Mouse (Mus musculus) c-Kit-positive CD71-positive TER-119-positive erythroid progenitor cells, embryonic 14.5 days (primary cell): ENCODE results near the gene Olfr1359.
A peak's percentile ranks its signal among the peaks of the same experiment; 100 is the strongest.
"Not testable (repeated sequence)": the region's sequence is repeated elsewhere in the genome, so short reads cannot be mapped to it uniquely, and the experiment has no call there.

Source experiments
- DNase-seq: peaks from one replicate; pipeline ENCODE4 v3.0.0-alpha.2; 2013; ENCODE audit warnings: low spot score

Olfr1359 gene

DNA sequence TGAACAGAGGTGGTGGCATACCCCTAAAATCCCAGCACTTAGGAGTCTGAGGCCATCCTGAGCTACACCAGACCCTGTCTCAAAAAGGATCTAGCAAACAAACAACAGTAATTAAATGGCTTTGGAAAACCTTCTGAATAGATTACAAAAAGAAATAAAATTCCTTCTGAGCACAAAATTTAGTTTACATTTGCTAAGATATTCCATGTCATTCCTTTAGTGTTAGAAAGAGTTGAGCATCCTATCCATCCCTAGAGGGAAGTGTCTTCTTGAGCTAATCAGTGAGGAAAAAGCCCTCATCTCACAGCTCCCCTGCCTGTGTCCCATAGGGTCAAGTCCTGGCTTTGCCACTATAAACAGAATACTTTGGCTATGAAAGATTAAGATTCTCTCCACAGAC is at the start of gene Olfr1359:
Gene Olfr1359, plus strand, starts transcription at position 301 of the 400 bp plus-strand sequence.
- no peak for DNase-seq

DNA sequence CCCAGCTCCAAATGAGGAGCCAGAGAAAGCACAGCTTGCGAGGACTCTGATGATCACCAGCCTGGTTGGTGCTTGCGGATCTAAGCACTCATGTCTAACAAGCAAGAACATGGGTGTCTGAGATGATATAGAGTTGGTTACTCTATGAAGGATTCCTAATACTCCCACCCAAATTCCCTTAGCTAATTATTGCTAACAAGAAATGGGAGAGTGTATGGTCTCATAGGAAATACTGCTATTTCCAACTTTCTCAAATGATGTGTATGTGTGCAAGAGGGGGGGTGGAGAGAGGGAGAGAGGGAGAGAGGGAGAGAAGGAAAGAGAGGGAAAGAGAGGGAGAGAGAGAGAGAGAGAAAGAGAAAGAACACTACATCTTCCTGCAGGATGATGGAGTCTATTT is 34.6 kb upstream of the Olfr1359 start, which contains the start of gene Olfr1361:
Gene Olfr1361, minus strand, starts transcription at position 101 of the 400 bp plus-strand sequence.
- no peak for DNase-seq

DNA sequence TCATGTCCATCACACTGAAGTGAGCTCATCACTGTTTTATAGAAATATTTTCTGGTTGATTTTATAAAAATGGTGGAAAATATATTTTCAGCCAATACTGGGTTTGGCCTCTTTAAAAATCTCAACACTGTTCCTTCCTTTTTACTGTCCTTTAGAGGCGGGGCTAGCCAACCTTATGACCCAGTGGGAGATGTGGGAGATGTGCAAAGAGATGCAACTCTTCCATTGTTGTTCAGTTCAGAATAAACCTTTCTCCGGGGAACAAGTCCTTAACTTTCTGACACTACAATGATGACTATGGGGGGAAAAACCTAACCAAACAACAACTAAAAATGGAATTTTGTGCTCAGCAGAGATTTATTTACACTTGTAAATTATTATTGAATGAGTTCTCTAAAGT is 20.6 kb upstream of the Olfr1359 start, which contains the start of gene Olfr1360:
Gene Olfr1360, minus strand, starts transcription at position 101 of the 400 bp plus-strand sequence.
- no peak for DNase-seq

DNA sequence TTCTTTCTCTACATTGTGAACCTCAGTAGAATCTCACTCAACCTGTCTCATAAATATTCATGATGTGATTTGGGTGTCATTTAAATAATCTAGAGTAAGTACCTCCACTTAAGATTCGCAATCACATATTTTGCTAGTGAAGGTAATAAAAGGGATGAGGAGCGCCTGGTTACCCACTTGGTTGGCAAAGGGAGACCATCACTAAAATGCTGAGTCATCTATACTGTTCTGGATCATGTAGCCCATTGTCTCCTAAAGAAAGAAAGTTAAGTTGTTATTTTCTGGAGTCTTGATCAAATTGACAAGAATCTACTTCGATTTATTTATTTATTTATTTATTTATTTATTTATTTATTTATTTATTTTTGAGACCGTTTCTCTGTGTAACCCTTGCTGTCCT is 8.8 kb downstream of the Olfr1359 start:
- no peak for DNase-seq

DNA sequence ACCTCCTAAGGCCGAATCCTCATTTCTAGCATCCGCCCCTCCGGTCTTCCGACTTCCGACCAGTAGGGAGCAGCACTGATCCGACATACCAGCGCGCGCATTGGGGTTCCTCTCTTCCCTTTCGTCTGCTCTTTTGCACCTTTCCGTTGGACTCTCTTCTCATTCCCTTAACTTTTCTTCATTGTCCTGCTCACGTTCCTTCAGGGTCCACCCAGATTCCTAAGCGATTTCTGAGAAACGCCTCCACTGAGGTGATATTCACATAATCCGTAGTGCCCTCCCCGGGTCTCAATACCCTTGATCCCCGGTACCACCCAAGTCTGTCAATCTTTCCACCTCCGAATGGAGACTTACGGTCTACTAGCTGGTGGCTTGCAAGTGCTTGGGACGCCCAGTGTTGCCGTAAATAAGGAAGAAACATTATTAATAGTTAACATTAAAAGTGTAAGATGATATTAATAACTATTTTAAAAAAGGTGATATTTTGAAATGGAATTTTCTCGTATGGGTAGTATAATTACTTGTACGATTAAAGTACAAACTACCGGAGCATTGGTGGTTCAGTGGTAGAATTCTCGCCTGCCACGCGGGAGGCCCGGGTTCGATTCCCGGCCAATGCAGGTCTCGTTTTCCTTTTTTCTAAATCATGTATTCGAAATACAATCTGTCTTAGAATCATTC is 12.3 kb downstream of the Olfr1359 start:
- peak; percentile 90 for DNase-seq

DNA sequence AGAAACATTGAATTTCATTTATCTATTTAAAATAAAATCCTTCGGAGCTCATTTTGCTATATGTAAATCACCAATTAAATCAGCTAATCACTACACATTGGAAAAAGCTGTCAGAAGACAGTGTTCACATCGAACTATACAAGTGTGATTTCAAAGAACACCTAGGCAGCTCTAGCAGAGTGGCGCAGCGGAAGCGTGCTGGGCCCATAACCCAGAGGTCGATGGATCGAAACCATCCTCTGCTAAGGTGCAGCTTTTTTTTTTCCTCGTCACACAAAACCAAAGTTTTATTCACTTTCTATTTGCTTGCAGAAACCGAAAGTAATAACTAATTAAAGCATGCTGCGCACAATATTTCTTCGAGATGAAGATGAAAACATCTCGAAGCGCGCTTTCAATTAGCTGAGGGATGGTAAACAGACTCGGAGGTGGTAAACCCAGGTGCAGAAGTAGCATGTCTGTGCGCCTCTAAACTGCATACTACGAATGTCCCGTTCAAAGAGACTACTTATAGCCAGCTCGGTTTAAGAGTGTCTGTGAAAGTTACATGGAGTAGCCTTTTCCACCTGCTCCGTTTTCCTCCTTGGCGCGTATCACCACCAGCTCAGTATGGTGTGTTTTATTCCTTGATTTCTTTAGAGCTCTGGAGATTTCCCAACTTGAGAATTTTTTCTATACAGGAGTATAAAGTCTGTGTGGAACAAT is 13.1 kb downstream of the Olfr1359 start:
- DNase-seq = peak; percentile 77

DNA sequence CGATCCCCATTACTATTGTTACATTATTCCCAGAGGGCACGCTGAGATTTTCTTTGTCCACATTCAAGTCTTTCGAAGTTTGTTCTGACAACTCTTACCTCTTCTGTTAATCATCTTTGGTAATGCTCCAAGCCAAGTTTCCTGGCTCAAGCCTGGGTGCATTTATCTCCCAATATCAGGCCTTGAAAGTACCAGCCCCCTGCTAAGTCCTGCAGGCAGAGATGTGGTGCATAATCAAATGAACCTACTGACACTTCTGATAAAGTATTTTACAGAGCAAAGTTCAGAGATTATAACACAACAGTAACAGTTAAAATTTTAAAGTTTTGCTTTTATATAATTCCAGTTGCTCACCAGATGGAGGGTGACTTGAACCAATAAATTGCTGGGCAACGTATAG is 13.8 kb downstream of the Olfr1359 start:
- no peak for DNase-seq

DNA sequence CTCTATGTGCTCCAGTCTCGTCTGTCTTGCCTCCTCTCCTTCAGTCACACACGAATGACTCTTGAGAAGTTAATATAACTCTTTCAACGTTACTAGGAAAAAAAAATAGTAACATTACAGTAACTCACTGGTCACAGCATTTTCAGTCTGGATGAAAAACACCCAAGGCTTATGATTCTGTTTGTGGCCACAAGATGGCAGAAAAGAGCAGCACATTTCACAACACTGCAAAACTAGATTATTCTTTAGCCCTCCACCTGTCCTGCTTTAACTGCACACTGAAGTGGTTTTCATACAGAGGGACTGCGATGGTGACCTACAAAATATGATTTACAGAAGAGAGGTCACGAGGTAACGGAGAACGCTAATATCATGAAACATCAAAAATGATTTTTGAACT is 16.8 kb downstream of the Olfr1359 start:
- DNase-seq = peak; percentile 84

DNA sequence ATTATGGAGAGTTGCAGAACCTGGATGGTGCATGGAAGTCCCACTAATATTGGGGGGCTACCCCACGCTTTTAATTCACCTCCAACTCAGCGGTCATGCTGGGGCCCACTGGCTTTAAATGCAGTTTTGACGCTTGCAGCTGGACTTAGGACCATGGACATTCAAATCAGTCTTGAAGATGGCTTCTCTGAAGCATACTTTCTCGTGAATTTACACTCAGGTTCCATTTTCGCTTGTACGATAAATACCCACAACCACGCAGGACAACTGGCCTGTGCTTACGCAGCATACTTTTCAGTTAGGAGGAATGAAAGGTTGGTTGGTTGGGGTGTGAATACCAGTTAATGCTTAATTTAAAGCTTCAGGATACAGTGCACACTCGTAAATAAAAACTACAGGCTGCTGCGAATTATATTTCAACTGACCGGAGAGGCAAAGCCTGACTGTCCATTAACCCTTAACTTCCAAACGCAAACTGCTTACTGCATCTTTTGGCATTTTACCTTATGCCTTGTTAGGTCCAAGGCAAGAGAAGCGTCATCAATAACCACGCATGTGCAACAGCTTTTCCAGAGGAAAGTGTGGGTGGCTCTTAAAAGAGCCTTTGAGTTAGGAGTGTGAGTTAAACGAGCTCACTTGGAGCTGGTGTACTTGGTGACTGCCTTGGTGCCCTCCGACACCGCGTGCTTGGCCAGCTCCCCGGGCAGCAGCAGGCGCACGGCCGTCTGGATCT is 17.4 kb downstream of the Olfr1359 start:
- peak; percentile 74 for DNase-seq

DNA sequence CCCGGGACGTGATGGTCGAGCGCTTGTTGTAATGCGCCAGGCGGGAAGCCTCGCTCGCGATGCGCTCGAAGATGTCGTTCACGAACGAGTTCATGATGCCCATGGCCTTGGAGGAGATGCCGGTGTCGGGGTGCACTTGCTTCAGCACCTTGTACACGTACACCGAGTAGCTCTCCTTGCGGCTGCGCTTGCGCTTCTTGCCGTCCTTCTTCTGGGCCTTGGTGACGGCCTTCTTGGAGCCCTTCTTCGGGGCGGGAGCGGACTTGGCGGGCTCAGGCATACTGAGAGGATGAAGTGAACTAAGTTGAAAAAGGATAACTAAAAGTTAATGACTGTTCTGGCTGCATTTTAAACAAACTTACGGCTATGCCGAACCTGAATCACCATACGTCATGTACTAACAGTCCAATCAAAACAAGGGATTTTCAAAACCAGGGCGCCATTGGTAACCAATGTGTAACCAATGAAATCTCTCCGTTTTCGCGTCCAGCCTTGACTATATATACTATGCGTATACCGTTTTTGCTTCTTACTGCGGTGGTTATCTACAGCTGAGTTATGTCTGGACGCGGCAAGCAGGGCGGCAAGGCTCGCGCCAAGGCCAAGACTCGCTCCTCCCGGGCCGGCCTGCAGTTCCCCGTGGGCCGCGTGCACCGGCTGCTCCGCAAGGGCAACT is 18.1 kb downstream of the Olfr1359 start, which contains the start of the genes Hist1h2bl and Hist1h2ai:
Gene Hist1h2bl, minus strand, starts transcription at position 280 of the 676 bp plus-strand sequence.
Gene Hist1h2ai, plus strand, starts transcription at position 559 of the 676 bp plus-strand sequence.
- DNase-seq = peak; percentile 98

DNA sequence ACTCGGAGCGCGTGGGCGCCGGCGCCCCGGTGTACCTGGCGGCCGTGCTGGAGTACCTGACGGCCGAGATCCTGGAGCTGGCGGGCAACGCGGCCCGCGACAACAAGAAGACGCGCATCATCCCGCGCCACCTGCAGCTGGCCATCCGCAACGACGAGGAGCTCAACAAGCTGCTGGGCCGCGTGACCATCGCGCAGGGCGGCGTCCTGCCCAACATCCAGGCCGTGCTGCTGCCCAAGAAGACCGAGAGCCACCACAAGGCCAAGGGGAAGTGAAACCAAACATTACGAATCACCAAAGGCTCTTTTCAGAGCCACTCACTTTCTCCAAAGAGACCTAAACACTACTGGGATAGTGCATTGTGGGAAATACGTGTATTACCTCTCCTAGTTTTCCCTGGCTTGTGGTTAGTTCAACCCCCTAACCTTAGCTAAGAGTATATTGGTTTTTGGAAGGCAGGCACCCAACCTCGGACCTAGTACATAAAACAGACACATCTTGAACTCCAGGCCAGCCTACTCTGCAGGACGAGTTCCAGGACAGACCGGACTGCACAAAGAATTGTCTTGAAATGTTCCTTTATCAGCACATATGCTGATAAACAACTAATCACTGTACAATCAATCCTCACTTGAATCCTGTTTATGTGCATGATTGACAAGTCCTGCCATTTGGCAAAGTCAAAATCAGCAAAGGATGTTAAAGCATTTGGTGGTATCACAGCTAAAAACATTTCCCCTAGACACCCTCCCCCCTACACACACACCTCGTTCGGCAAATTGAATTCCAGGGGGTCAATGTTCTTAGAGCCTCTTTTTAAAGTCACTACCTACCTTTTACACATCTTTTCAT is 18.9 kb downstream of the Olfr1359 start:
- peak; percentile 74 for DNase-seq

DNA sequence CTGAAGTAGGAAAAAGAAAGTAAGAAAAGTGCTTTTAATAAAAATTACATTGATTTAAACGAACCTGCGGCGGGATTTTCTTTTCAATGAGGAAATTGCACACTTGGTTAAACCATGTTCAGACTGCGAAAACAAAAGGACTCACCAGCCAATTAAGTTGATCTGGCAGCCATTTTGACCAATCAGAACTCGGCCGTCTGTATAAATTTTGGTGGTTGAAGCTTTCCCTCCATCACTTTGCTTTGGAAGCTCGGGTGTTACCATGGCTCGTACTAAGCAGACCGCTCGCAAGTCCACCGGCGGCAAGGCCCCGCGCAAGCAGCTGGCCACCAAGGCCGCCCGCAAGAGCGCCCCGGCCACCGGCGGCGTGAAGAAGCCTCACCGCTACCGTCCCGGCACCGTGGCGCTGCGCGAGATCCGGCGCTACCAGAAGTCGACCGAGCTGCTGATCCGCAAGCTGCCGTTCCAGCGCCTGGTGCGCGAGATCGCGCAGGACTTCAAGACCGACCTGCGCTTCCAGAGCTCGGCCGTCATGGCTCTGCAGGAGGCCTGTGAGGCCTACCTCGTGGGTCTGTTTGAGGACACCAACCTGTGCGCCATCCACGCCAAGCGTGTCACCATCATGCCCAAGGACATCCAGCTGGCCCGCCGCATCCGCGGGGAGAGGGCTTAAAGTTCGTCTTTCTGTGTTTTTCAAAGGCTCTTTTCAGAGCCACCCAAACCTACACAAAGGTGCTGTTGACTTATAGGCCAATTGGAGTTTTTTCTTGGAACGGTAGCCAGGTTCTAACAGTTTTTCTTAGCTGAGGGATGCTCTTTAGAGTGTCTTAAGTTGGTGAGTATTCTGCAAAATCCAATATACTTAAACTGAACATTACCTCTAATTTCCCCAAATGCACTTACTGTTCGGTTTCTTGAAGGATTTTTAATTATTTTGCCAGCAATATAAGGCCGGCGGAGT is 19.8 kb downstream of the Olfr1359 start, which contains the start of gene Hist1h3h:
Gene Hist1h3h, plus strand, starts transcription at position 263 of the 961 bp plus-strand sequence.
- DNase-seq = peak; percentile 95

DNA sequence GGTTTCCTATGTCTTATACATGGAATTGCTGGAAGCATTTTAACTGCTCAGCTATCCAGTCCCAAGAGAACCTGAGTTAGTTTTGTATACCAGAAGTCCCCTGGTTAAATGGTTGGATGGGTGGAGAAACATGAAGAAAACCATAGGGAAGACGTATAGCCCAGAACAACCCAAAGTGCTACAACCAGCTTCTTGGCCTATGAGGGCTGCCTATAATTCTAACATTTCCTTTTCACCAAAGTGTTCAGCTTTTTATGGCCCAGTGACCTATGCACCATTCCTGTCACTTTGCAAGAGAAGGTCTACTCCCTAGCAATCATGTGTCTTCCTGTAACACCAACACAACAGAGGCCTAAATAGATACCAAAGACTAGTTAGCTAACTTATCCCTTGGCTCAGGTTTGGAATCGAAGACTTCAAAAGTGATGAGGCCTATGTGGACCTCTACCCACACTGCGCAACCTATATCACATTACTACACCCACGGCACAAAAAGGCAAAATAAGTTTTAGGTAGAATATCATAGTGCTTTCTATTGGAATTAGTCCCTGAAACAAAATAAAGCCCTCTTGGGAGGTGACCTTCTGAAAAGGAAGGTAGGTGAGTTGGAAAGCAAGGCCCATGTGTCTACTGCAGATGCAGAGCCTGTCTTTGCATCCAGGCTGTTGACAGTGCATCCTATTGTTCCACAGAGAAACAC is 20.6 kb downstream of the Olfr1359 start:
- peak; percentile 70 for DNase-seq

DNA sequence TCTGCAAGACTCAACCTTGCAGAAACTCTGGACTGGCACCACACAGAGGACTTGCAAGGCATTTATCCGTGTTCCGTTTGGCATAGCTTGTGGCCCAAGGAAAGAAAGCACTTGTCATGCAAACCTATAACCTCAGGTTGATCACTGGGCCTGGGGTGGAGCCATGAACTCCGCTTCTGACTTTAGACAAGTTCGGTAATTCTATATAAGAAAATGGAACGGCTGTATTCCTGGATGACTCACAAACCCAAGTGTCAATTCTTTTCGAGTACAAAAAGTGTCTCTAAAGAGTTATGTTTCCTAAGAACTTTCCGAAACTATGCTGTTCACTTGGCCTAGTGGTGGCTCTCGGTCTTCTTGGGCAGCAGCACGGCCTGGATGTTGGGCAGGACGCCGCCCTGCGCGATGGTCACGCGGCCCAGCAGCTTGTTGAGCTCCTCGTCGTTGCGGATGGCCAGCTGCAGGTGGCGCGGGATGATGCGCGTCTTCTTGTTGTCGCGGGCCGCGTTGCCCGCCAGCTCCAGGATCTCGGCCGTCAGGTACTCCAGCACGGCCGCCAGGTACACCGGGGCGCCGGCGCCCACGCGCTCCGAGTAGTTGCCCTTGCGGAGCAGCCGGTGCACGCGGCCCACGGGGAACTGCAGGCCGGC is 23.3 kb downstream of the Olfr1359 start:
- DNase-seq = not testable (repeated sequence)

DNA sequence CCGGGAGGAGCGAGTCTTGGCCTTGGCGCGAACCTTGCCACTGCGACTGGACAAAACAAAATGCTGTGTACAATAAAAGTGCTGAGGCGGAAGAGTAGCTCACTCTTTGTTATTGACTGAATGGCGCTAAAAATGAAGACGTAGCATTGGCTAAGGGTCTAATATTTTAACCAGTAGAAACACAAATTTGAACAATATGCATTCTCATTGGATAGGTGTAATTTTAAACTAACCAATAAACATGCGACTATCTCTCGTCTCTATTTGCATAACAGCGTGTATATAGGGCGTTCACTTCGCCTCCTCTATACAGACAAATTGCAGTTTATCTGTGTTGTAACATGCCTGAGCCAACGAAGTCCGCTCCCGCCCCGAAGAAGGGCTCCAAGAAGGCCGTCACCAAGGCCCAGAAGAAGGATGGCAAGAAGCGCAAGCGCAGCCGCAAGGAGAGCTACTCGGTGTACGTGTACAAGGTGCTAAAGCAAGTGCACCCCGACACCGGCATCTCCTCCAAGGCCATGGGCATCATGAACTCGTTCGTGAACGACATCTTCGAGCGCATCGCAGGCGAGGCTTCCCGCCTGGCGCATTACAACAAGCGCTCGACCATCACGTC is 24.0 kb downstream of the Olfr1359 start, which contains the start of gene Hist1h2bm:
Gene Hist1h2bm, plus strand, starts transcription at position 288 of the 616 bp plus-strand sequence.
- peak; percentile 96 for DNase-seq

DNA sequence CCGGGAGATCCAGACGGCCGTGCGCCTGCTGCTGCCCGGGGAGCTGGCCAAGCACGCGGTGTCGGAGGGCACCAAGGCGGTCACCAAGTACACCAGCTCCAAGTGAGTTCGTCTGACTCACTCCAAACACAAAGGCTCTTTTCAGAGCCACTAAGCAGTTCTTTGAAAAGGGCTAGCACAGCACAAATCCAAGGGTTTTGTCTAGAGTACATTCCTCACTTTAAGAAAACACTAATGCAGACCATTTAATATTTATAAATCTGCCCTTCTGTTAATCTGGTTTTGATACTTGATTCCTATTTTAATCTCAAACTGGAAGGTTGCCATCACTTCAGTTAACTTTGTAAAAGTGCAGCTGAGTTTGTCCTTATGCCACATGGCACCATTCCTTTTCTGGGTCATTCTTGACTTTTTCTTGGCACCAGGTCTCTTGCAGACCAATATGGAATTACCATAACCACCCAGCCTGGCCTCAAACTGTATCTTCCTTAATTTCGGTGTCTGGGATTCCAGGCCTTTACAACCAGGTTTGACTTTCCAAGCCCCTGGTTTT is 24.5 kb downstream of the Olfr1359 start:
- no peak for DNase-seq

DNA sequence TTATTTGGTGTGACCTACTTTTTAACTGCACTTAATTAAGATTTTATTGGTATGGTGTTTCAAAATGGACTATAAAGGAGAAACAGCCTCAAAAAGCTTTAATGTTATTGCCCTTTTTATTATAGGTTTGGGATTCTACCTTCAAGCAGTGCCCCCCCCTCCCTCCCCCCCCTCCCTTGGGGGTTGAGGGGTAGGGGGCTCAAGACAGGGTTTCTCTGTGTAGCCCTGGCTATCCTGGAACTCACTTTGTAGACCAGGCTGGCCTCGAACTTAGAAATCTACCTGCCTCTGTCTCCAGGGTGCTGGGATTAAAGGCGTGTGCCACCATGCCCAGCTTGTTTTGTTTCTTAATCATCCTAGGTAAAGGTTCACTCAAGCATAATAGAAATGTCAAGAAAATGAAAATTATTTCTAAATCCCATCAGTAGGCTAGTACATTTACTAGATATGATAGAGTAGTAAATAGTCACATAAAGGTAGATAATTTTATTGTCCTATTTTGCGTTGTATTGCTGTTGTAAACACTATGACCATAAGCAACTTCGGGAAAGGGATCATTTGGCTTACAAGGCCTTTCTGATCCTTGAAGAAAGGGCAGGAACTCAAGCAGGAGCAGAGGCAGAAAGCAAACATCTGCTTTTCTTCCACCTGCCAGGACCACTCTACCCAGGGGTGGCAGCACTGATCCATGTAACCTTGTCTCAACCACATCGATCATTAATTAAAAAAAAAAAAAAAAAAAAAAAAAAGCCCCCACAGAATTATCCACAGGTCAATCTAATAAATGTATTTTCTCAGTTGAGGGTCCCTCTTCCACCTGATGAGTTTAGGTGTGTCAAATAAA is 25.3 kb downstream of the Olfr1359 start:
- DNase-seq = no peak
